Mouse (Mus musculus): ENCODE measurements around the gene Pcgf2.

- TF ChIP-seq TAL1 (conservative IDR thresholded peaks at IDR 0.05; ENCODE audit: low read depth, low read length) (no peak), GATA1 (IDR thresholded peaks at IDR 0.05; ENCODE audit: borderline replicate concordance, low read length) (no peak), CTCF (IDR thresholded peaks at IDR 0.05; ENCODE audit: low read depth, low read length) (no peak), GATA2 (IDR thresholded peaks at IDR 0.05; ENCODE audit: borderline replicate concordance, low read depth, low read length) (no peak)
Measured at GRCm38 (mm10) chr11:97662207-97662892, 37.9 kb downstream of the Pcgf2 start.
